Mouse (Mus musculus) mature B cell (primary cell): ENCODE data around the gene 4930442H23Rik.
"Not testable (repeated sequence)": the region's sequence is repeated elsewhere in the genome, so short reads cannot be mapped to it uniquely, and the experiment has no call there.

Source experiments
- in situ Hi-C: fragments of 300-500 bp; cut with MboI; formaldehyde crosslinking; loops from 2 replicates; pipeline ENCODE4 v1.14.3; 2019

4930442H23Rik gene

GRCm38 (mm10) chr10:81198230-81198629 is 14.6 kb upstream of the 4930442H23Rik start:
- in situ Hi-C loops: no loop called here

GRCm38 (mm10) chr10:81197305-81197704 is 13.7 kb upstream of the 4930442H23Rik start:
- in situ Hi-C loops: no loop called here

DNA sequence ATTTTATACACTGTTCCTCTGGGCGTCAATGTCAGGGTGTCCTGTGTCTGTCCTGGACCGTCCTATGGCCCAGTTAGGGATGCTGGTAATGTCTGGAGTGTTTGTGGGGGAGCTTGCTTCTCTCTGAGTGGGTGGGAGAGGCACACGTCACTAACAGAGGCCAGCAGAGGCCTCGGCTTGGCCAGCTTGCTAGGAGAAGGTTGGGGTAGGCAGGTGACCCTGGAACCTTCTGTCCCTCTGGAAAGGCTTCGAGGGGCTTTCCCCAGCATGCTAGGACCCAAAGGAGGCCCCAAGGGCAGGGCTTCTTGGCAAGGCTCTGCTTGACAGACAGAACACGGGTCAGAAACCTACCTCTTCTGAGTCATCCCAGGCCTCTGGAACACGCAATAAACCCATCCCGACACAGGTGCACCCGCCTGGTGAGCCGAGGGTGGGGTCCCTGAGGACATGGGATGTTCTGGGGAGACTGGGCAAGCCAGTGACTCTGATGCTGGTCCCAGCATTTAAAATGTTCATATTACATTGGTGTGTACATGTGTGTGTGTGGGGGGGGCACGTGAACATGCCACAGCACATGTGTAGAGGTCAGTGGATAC is 12.9 kb upstream of the 4930442H23Rik start:
- in situ Hi-C loops: no loop called here

DNA sequence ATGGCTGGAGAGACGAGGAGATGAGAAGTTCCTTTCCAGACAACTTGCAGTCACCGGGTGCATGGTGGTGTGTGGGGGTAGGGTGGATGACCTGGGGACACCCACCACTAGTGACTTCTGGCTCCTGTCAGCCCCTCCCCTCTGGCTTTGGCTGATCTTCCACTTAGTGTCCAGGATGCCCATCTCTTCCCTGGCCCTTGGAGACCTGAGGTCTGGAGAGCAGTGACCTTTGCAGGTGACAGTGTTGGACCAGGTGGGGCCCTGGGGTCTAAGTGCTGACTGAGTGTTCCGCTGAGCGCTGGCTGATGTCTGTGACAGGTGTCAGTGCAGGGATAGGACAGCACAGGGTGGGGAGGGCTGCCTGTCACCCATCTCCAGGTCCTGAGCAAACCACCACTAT is 11.7 kb upstream of the 4930442H23Rik start:
- in situ Hi-C loops: no loop called here

- in situ Hi-C loops: no loop called here
Observed at GRCm38 (mm10) chr10:81193991-81194774, 10.5 kb upstream of the 4930442H23Rik start.

- in situ Hi-C loops: no loop called here
Observed at GRCm38 (mm10) chr10:81192968-81193501, 9.4 kb upstream of the 4930442H23Rik start.

DNA sequence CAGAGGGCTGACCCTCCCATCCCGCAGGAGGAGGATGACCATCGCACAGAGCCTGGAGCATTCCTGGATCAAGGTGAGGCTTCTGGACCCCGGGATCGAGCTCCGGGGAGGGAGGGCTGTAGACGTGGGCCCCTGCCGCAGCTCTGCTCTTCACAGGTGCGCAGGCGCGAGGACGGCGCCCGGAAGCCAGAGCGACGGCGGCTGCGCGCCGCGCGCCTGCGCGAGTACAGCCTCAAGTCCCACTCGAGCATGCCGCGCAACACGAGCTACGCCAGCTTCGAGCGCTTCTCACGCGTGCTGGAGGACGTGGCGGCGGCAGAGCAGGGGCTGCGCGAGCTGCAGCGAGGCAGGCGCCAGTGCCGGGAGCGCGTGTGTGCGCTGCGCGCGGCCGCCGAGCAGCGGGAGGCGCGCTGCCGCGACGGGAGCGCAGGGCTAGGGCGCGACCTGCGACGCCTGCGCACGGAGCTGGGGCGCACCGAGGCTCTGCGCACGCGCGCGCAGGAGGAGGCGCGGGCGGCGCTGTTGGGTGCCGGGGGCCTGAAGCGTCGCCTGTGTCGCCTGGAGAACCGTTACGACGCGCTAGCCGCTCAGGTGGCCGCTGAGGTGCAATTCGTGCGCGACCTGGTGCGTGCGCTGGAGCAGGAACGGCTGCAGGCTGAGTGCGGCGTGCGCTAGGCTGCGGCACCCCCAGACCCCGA is 8.8 kb upstream of the 4930442H23Rik start:
- in situ Hi-C loops: no loop called here

DNA sequence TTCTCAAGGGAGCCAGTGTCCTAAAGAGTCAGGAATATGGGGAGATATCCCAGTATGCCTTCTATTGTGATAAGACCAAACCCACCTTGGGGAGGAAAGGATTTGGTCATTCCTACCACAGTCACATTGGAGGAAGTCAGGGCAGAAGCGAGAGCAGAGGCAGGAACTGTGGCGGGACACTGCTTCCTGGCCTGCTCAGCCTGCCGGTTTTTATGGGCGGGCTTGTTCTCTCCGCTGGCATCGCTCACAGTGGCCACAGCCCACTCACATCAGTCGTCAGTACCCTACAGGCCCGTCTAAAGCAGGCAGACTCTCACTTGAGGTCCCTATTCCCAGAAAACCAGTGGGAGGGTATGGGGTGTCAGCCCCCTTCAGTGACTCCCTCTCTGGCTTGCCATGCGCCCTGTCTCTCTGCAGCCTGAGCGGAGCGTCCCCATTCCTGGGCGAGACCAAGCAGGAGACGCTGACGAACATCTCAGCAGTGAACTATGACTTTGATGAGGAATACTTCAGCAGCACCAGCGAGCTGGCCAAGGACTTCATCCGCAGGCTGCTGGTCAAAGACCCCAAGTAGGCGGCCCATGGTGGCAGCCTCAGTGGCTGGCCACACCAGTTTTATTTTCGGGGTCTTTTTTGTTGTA is 7.8 kb upstream of the 4930442H23Rik start:
- in situ Hi-C loops: no loop called here

GRCm38 (mm10) chr10:81190912-81191321 is 7.3 kb upstream of the 4930442H23Rik start:
- in situ Hi-C loops: no loop called here

- in situ Hi-C loops: no loop called here
Observed at GRCm38 (mm10) chr10:81190236-81190911, 6.7 kb upstream of the 4930442H23Rik start.

DNA sequence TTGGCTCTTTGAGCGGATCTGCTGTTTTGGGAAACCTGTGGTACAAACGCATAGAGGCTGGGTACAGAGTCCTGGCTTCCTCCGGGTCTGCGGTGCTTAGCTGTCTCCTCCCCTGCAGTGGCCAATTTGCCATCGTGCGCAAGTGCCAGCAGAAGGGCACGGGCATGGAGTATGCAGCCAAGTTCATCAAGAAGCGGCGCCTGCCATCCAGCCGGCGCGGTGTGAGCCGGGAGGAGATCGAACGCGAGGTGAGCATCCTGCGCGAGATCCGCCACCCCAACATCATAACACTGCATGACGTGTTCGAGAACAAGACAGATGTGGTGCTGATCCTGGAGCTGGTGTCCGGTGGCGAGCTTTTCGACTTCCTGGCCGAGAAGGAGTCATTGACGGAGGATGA is 6.2 kb upstream of the 4930442H23Rik start:
- in situ Hi-C loops: no loop called here

DNA sequence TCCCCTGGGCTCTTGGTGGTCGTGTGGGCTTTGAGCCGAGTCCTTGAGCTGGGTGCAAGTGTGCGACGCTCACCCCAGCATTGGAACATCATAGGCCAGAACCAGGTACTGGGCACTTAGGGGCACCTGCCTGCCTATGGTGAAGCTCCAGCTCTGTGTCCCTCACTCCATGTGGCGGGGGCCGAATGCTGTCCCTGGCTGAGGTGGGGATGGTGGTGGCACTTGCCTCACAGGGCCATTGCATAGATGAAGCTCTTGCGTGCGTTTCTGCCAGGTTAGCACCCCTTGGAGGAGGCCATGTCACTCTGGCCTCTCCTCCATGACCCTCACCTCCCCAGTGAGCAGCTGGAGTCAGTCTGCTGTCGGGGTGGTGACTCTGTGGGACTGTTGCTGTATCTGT is 3.5 kb upstream of the 4930442H23Rik start:
- in situ Hi-C loops: no loop called here

GRCm38 (mm10) chr10:81184765-81185164 is 1.1 kb upstream of the 4930442H23Rik start:
- in situ Hi-C loops: no loop called here

DNA sequence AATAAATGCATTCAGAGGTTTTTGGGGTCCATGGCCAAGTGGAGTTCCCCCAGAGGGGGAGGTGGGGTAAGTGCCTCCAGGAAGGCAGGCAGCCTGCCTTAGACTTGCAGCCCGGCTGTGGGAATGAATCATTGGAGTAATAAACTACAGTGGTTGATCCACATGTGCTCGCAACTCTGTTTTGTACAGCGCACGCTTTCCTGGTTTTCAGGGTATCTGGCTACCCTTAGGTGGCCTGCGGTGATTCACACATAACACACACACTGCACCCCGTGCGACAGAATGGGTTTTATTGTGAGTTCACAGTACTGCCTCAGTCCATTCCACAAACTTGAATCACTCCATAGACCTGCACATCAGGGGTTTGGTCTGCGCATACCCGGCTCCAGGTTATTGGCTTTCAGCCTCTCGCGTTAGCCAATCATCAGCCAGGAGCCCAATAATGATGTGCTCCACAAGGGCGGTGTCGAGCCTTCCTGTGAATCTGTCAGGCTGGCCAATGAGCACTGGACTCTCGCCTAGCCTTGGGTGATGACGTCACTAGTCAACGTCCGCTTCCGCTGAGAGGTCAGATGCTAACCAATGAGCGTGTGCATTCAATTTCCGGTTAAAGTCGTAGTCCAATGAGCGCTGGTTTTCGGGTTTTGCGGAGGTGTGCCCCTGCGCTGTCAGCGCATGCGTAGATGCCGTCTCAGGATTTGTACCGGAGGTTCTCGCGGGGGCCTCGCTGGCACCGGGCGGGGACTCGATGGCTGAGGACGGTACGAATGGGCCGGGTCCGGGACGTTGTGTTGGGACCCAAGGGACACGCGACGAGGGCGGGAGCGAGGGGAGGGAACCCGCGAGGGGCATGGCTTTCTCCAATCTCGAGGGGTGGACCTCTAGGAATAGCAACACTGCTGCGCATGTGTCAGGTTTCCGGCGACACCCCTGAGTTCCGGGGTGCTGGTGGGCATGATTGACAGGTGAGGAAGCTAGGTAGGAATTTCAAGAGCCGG is 1.0 kb downstream of the 4930442H23Rik start, which contains the start of gene Dapk3:
Gene Dapk3, plus strand, starts transcription at position 670 of the 998 bp plus-strand sequence.
- in situ Hi-C loops: no loop called here

DNA sequence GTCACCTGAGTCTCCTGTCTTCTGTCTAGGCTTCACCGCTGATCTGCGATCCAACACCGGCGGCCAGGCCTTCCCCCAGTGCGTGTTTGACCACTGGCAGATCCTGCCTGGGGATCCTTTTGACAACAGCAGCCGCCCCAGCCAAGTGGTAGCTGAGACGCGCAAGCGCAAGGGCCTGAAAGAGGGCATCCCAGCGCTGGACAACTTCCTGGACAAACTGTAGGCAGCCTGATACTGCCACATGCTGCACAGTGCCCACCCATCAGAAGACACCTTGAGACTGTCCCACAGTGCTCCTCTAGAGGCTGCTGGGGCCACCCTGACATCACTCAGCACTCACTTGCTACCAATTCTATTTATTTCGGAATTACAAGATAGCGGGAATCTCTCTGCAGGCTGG is 1.8 kb downstream of the 4930442H23Rik start:
- in situ Hi-C loops: not testable (repeated sequence)

- in situ Hi-C loops: no loop called here
Observed at GRCm38 (mm10) chr10:81180946-81181345, 2.7 kb downstream of the 4930442H23Rik start.

GRCm38 (mm10) chr10:81179451-81180342 is 4.0 kb downstream of the 4930442H23Rik start:
- in situ Hi-C loops: no loop called here

- in situ Hi-C loops: no loop called here
Observed at GRCm38 (mm10) chr10:81178927-81179326, 4.7 kb downstream of the 4930442H23Rik start.
